Mouse (Mus musculus) midbrain, embryonic 11.5 days (tissue): ENCODE measurements around the gene Faah. TPM values are rescaled to one million over a fixed set of nuclear protein-coding genes. Genes with fewer than 3 reads are reported as not detected.
A peak's percentile ranks its signal among the peaks of the same experiment; 100 is the strongest.

ENCODE experiments used
- ATAC-seq: fragments of 200-750 bp; cut with Nextera tagmentation; 2 replicates; pipeline ENCODE4 v1.8.0; 2017; ENCODE audit warnings: moderate TSS enrichment, moderate library complexity; ENCODE audit not compliant: low FRiP score
- DNase-seq: peaks from one replicate; pipeline ENCODE4 v3.0.0; 2015; ENCODE audit warnings: low spot score; ENCODE audit errors: missing footprints
- H3K27ac ChIP-seq: fragments of 300-500 bp; sonication (generic); 2 replicates; pipeline ENCODE4 v1.5.1; 2014; ENCODE audit warnings: low read depth, low read length
- H3K27me3 ChIP-seq: fragments of 300-500 bp; sonication (generic); 2 replicates; pipeline ENCODE4 v1.6.1; 2014; ENCODE audit warnings: mild to moderate bottlenecking, low read length, moderate library complexity, mixed read lengths; ENCODE audit not compliant: control insufficient read depth, insufficient read depth
- H3K36me3 ChIP-seq: fragments of 300-500 bp; sonication (generic); 2 replicates; pipeline ENCODE4 v1.6.1; 2014; ENCODE audit warnings: mild to moderate bottlenecking, low read length, moderate library complexity, mixed read lengths; ENCODE audit not compliant: control insufficient read depth, insufficient read depth
- H3K4me1 ChIP-seq: fragments of 300-500 bp; sonication (generic); 2 replicates; pipeline ENCODE4 v1.6.1; 2014; ENCODE audit warnings: low read length; ENCODE audit not compliant: control insufficient read depth, insufficient read depth
- H3K4me2 ChIP-seq: fragments of 300-500 bp; sonication (generic); 2 replicates; pipeline ENCODE4 v1.6.1; 2014; ENCODE audit warnings: mild to moderate bottlenecking, moderate library complexity
- H3K4me3 ChIP-seq: fragments of 300-500 bp; sonication (generic); 2 replicates; pipeline ENCODE4 v1.5.1; 2014; ENCODE audit warnings: low read depth, low read length
- H3K9ac ChIP-seq: fragments of 300-500 bp; sonication (generic); 2 replicates; pipeline ENCODE4 v1.6.1; 2014; ENCODE audit warnings: low read length
- H3K9me3 ChIP-seq: fragments of 300-500 bp; sonication (generic); 2 replicates; pipeline ENCODE4 v1.6.1; 2016; ENCODE audit warnings: low read length; ENCODE audit not compliant: control insufficient read depth
- WGBS: fragments of 180-500 bp; shearing (Covaris S2); extraction: QIAGEN DNeasy Blood & Tissue Kit; methylation state at CpG from one replicate; pipeline ENCODE4 v1.1.7; 2014; 5-methylcytosine and 5-hydroxymethylcytosine counted together
- polyA plus RNA-seq: library from polyadenylated mRNA; unstranded; fragments of >200 nt; fragmentation: Nextera tagmentation; extraction: Ambion mirVana; gene quantifications from 2 replicates; pipeline ENCODE4 v1.2.1, GENCODE M21; 2014

Faah gene
- 1.8 TPM in 2 replicates for polyA plus RNA-seq

DNA sequence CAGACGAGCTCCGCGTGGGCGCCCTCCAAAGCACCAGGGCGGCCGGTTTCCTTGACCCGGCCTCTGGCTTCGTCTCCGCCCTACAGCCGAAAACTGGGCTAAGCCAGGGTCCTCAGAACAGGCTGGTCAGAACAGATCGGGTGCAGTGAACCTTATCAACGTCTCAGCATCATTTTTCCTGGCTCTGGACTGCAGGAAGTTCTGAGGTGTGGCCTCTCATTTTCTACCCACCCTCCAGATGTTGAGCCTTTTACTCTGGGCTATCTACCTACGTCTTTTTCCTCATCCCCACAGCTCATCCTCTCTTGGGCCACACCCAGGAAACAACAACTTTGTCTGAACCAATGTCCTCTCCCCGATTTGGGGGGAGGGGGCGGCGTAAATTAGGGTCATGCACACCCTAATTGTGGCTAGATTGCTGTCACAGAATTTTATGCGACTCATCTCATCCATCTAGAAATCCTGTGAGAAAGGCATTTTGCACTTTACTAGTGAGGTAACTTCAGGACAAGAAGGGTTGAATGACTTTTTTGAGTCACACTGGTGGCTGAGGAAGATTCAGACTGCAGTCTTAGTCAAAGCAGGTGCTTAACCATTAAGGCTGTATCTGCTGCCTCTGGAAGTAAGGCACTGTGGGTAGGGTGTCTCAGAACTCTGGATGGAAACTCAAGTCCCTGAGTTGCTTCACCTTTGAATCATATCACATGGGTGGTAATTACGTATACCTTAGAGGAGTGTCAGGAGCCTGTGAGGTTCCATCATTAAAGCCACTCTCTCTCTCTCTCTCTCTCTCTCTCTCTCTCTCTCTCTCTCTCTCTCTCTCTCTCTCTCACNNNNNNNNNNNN lies at the start of gene Faah:
TSS of gene Faah (minus strand) at position 25 of the 845 bp plus-strand sequence.
- no peak within 1 kb of the TSS for H3K27ac ChIP-seq
- peaks cover 8% of the 10 kb centered on the region for H3K4me1 ChIP-seq
- peaks cover 45% of the 10 kb centered on the region for H3K27me3 ChIP-seq
- 9% methylated on average over 18 of the region's 18 CpGs for WGBS
- H3K36me3 ChIP-seq, result no peaks in the 10 kb centered on the region
- ATAC-seq (no peak), DNase-seq (no peak)
- H3K9me3 ChIP-seq, result no peaks in the 10 kb centered on the region
- H3K4me3 ChIP-seq, result peak within 1 kb of the TSS; percentile 65
- peak within 1 kb of the TSS; percentile 67 for H3K9ac ChIP-seq
- H3K4me2 ChIP-seq, result peak within 1 kb of the TSS; percentile 98

DNA sequence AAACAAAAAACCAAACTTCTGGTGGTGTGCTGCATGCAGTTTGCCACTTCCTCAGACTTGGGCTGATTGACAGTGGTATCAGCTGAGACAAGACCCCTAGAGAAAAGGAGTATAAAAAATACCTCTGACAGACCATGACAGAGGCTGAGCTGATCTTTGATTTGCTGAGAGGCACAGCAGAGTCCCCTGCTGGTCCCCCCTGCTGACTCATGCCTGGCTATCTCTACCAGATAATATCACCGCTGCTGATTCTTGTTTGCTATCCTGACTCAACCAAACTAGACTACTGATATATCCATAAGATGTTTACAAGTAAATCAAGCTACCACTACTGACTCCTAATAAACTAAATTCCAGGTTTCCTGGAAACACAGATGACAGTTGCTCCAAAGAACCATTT lies 46.1 kb upstream of the Faah start:
- Histone ChIP-seq H3K9me3 (no peaks in the 10 kb centered on the region), H3K4me3 (no peak overlapping the region), H3K4me1 (no peaks in the 10 kb centered on the region; the same call in 1 of the 2 replicates), H3K4me2 (no peak overlapping the region), H3K36me3 (peaks cover 8% of the 10 kb centered on the region; the same call in 1 of the 2 replicates), H3K27me3 (no peaks in the 10 kb centered on the region), H3K9ac (no peak overlapping the region), H3K27ac (no peak overlapping the region)
- 46% methylated on average over 1 of the region's 1 CpGs for WGBS
- no peak for ATAC-seq
- no peak for DNase-seq

DNA sequence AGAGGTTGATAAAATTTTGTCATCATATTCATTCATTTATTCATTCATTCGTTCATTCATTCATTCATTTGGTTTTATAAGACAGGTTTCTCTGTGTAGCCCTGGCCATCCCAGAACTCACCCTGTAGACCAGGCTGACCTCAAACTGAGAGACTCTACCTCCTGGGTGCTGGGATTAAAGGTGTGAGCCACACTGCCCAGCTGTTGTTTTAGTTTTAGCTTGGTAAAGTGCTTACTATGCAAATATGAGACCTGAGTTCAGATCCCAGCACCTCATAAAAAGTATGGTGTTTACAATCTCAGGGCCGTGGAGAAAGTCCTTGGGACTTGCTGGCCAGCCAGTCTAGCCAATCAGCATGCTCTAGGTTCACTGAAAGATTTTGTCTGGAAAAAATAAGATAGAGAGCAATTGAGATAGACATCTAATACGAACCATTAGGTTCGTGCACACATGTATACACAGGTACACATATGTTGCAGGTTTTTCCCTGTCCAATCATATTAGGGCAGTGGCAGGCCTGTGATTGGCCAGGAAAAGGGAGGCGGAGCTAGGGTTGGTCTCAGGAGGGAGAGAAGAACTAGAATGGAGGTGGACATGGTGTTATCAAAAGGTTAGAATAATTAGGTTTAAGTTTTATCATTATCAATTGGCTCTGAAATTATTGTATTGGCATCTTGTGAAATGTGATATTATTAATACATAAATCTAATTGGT lies 41.4 kb upstream of the Faah start:
- WGBS, result 78% methylated on average over 5 of the region's 5 CpGs
- Histone ChIP-seq H3K9me3 (no peaks in the 10 kb centered on the region), H3K27me3 (no peaks in the 10 kb centered on the region), H3K27ac (no peak overlapping the region), H3K4me3 (no peak overlapping the region), H3K4me1 (peaks cover 1% of the 10 kb centered on the region; the same call in 1 of the 2 replicates), H3K4me2 (no peak overlapping the region), H3K9ac (no peak overlapping the region), H3K36me3 (no peaks in the 10 kb centered on the region)
- DNase-seq (no peak), ATAC-seq (no peak)

DNA sequence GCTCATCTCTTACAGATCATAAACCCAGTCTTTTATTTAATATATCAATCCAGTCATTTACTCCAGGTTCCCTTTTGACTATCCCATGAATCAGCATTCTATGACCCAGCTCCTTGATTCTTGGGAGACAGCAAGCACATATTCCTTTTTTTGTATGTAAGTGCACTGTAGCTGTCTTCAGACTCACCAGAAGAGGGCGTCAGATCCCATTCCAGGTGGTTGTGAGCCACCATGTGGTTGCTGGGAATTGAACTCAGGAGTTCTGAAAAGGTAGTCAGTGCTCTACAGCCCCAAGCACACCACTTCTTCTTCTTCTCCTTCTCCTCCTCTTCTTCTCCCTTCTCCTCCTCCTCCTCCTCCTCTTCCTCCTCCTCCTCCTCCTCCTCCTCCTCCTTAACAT lies 39.8 kb upstream of the Faah start:
- Histone ChIP-seq H3K9me3 (no peaks in the 10 kb centered on the region), H3K4me1 (peaks cover 3% of the 10 kb centered on the region; the same call in 1 of the 2 replicates), H3K27me3 (no peaks in the 10 kb centered on the region), H3K4me2 (no peak overlapping the region), H3K9ac (no peak overlapping the region), H3K36me3 (no peaks in the 10 kb centered on the region), H3K4me3 (no peak overlapping the region), H3K27ac (no peak overlapping the region)
- WGBS, result 0% methylated on average over 1 of the region's 1 CpGs
- DNase-seq (no peak), ATAC-seq (no peak)

DNA sequence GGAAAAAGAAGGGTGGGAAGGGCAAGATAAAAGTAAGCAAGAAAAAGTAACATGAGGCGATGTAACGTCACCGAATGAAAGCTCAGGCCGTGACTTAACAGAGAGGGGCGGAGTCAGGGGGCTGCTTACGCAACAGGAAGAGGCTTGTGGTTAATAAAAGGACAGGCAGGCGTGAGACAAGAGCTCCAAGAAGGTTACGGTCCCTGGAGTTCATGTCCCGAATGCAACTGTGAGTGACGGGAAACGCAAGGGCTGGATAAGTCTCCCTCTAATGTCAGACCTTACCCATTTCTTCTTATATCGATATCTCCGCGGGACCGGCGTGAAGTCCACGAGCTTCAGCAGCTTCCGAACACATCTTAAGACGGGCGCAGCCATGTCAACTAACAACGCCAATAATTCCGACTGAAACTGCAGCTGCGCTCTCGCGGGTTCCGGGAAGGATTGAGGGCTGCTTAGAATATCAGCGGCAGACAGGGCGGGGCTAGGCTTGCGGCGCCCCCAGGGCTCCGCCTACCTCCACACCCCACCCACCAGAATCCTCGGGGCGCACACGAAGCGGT lies 35.8 kb upstream of the Faah start, which contains the start of gene Nsun4:
TSS of gene Nsun4 (minus strand) at position 478 of the 563 bp plus-strand sequence.
- no peaks in the 10 kb centered on the region; the same call in 1 of the 2 replicates for H3K36me3 ChIP-seq
- H3K9me3 ChIP-seq, result no peaks in the 10 kb centered on the region
- H3K4me3 ChIP-seq, result peak within 1 kb of the TSS; percentile 55
- WGBS, result under 1% methylated on average over 35 of the region's 35 CpGs
- DNase-seq (peak; percentile 98), ATAC-seq (peak; percentile 95)
- peak within 1 kb of the TSS; percentile 70 for H3K9ac ChIP-seq
- peak within 1 kb of the TSS; percentile 78 for H3K4me2 ChIP-seq
- H3K4me1 ChIP-seq, result peaks cover 3% of the 10 kb centered on the region; the same call in 1 of the 2 replicates
- H3K27ac ChIP-seq, result peak within 1 kb of the TSS; percentile 77
- H3K27me3 ChIP-seq, result no peaks in the 10 kb centered on the region

DNA sequence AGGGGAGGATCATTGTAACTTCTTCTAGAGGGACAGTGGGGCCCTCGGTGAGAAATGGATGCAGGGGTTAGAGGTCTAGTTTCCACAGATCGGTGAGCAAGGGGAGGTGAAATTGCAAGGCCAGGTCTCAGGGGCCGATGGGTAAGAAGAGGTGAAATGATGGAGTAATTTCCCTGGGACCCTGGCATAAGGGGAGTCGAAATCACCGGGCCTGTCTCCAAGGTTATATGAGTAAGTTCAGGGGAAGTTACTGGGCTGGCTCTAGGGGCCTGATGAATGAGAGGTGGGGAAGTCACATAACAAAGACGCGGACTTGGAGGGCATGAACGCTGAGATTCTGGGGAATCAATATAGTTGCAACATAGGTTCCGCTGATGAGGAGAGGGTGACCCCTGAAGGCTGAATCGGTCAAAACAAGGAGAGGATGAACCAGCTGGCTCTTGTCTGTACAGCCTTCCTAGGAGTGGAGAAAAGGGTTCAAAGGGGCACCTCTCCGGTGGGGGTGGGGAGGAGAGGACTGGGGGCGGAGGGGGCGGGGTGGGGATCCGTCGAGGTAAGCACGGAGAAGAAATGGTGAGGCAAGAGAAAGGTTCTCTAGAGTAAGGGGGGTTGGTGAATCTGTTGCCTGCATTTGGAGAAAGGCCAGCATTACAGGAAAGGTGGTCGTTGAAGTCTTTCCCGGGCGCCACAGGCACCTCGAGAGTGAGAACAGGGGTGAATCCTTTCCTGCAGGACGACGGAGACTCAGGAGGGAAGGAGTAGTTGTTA lies 35.0 kb upstream of the Faah start:
- peak; percentile 57 for ATAC-seq
- WGBS, result 11% methylated on average over 22 of the region's 22 CpGs
- H3K36me3 ChIP-seq, result no peaks in the 10 kb centered on the region; the same call in 1 of the 2 replicates

DNA sequence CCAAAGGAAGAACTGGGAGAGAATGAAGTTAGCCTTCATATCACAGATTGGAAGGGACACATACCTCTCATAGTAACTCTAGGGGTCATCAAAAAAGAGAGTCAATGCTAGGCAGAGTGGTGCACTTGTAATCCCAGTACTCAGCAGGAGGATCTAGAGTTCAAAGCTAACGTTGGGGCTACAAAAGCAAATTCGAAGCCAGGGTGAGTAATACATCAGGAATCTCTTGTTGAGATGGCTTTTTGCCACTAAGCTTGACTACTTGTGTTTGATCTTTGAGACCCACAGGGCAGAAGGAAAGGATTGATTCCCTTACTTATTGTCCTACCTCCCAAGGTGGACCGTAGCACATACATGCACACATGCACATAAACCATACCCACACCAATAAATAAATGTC lies 31.5 kb upstream of the Faah start:
- no peaks in the 10 kb centered on the region for H3K27me3 ChIP-seq
- H3K9me3 ChIP-seq, result no peaks in the 10 kb centered on the region
- no peak overlapping the region for H3K9ac ChIP-seq
- DNase-seq (no peak), ATAC-seq (no peak)
- peaks cover 2% of the 10 kb centered on the region; the same call in 1 of the 2 replicates for H3K4me1 ChIP-seq
- no peak overlapping the region for H3K4me3 ChIP-seq
- no peak overlapping the region for H3K27ac ChIP-seq
- H3K36me3 ChIP-seq, result no peaks in the 10 kb centered on the region; the same call in 1 of the 2 replicates
- 78% methylated on average over 3 of the region's 3 CpGs for WGBS
- no peak overlapping the region for H3K4me2 ChIP-seq

More for the DNA sequence above, 35.0 kb upstream of the Faah start:
- DNase-seq, result peak; percentile 90
- Histone ChIP-seq H3K4me2 (peak overlapping the region; percentile 78), H3K4me1 (peaks cover 3% of the 10 kb centered on the region; the same call in 1 of the 2 replicates), H3K4me3 (peak overlapping the region; percentile 55), H3K27ac (peak overlapping the region; percentile 77), H3K27me3 (no peaks in the 10 kb centered on the region), H3K9ac (peak overlapping the region; percentile 70), H3K9me3 (no peaks in the 10 kb centered on the region)

DNA sequence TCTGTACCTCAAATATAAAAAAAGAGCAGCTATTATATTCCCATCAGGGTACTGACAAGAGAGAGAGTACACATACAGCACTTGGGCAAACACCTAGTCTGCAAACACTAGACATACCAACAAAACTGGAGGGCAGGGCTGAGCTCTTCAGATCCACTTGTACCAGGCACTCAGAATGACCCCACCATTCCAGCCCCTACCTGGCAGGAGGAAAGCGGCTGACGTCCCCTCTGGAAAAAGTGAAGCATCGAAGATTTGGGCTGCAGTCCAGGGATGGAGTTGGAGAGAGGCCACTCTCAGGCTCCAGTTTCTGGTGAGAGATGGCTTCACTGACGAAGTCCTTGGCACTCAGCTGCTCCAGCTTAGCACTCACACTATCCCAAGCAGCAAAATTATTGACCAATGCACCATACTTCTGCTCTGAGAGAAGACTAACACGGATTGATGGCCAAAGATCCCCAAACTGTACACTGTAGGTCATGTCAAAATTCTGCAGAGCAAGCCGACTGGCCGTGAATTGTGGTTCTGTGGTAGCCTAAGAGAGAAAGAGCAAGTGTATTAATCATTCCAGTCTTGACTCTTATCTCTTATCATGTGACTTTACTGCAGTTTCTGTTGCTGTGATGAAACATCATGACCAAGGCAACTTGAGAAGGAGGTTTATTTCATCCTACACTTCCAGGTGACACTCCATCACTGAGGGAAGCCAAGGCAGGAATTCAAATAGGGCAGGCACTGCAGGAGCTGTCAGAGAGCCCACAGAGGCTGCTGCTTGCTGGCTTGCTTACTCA lies 30.6 kb upstream of the Faah start:
- DNase-seq, result no peak
- H3K4me2 ChIP-seq, result no peak overlapping the region
- H3K27me3 ChIP-seq, result no peaks in the 10 kb centered on the region
- no peak overlapping the region for H3K4me3 ChIP-seq
- H3K9ac ChIP-seq, result no peak overlapping the region
- H3K36me3 ChIP-seq, result no peaks in the 10 kb centered on the region; the same call in 1 of the 2 replicates
- H3K4me1 ChIP-seq, result no peaks in the 10 kb centered on the region
- 84% methylated on average over 7 of the region's 7 CpGs for WGBS
- ATAC-seq, result no peak
- no peak overlapping the region for H3K27ac ChIP-seq
- H3K9me3 ChIP-seq, result no peaks in the 10 kb centered on the region
